Mouse (Mus musculus) liver, embryonic 14.5 days (tissue): ENCODE measurements around the gene Nos1ap. TPM values are rescaled to one million over a fixed set of nuclear protein-coding genes. Genes with fewer than 3 reads are reported as not detected.

Experiments used
- ATAC-seq: fragments of 200-750 bp; cut with Nextera tagmentation; 2 replicates; pipeline ENCODE4 v1.8.0; 2017; ENCODE audit warnings: moderate number of reproducible peaks, mild to moderate bottlenecking, moderate library complexity; ENCODE audit not compliant: insufficient read depth
- DNase-seq, 3 experiments: peaks; one replicate each; pipeline ENCODE4 v3.0.0-alpha.2; 2012 to 2013; ENCODE audit warnings: low read depth in 3 of 3, low spot score in 3 of 3
- H3K27ac ChIP-seq: fragments of 300-500 bp; sonication (generic); 2 replicates; pipeline ENCODE4 v1.5.1; 2014; ENCODE audit warnings: moderate library complexity, mild to moderate bottlenecking, control low read depth, inconsistent platforms
- H3K27me3 ChIP-seq: fragments of 300-500 bp; sonication (generic); 2 replicates; pipeline ENCODE4 v1.6.1; 2014; ENCODE audit warnings: mild to moderate bottlenecking, low read length, moderate library complexity; ENCODE audit not compliant: control insufficient read depth, insufficient read depth
- H3K36me3 ChIP-seq: fragments of 300-500 bp; sonication (generic); replicated peaks from 2 replicates; pipeline ENCODE4 v1.6.1; 2014; ENCODE audit warnings: low read depth; ENCODE audit not compliant: control insufficient read depth, insufficient read depth
- H3K4me1 ChIP-seq, 2 experiments: fragments of 200-500 bp in 1 of 2; fragments of 300-500 bp in 1 of 2; sonication (generic) in 1 of 2; replicated peaks; 2 replicates each; pipeline ENCODE4 v1.6.1; 2012 to 2014; ENCODE audit warnings: antibody characterized with exemption in 1 of 2, inconsistent platforms in 1 of 2, low read length in 1 of 2; ENCODE audit not compliant: control insufficient read depth in 2 of 2, insufficient read depth in 2 of 2
- H3K4me2 ChIP-seq: fragments of 300-500 bp; sonication (generic); 2 replicates; pipeline ENCODE4 v1.6.1; 2014; ENCODE audit warnings: low read depth, mild to moderate bottlenecking, control low read depth, moderate library complexity
- H3K4me3 ChIP-seq, 2 experiments: fragments of 200-500 bp in 1 of 2; fragments of 300-500 bp in 1 of 2; sonication (generic) in 1 of 2; 2 replicates each; pipeline ENCODE4 v1.5.1; 2012 to 2014; ENCODE audit warnings: low read depth in 2 of 2, low read length in 2 of 2, mild to moderate bottlenecking in 2 of 2, control low read depth in 1 of 2, inconsistent platforms in 1 of 2, moderate library complexity in 1 of 2; ENCODE audit not compliant: insufficient read depth in 1 of 2
- H3K9ac ChIP-seq: fragments of 300-500 bp; sonication (generic); replicated peaks from 2 replicates; pipeline ENCODE4 v1.6.1; 2014; ENCODE audit warnings: mild to moderate bottlenecking, control low read depth, moderate library complexity
- H3K9me3 ChIP-seq: fragments of 300-500 bp; sonication (generic); 2 replicates; pipeline ENCODE4 v1.6.1; 2016; ENCODE audit warnings: low read length, mixed read lengths; ENCODE audit not compliant: control insufficient read depth
- CTCF ChIP-seq: IDR thresholded peaks from 2 replicates; pipeline ENCODE4 v1.5.1; 2016; ENCODE audit warnings: antibody characterized with exemption, low read depth, control low read depth
- EP300 ChIP-seq: IDR thresholded peaks from 2 replicates; pipeline ENCODE4 v1.6.1; 2016; ENCODE audit warnings: antibody characterized with exemption, low read depth
- WGBS: fragments of 180-500 bp; shearing (Covaris S2); extraction: QIAGEN DNeasy Blood & Tissue Kit; methylation state at CpG from one replicate; pipeline ENCODE4 v1.1.7; 2014; ENCODE audit not compliant: insufficient replicate concordance; 5-methylcytosine and 5-hydroxymethylcytosine counted together
- polyA plus RNA-seq, 2 experiments: library from polyadenylated mRNA; depleted of rRNA in 1 of 2; stranded (reverse) in 1 of 2; unstranded in 1 of 2; fragments of >200 nt; fragmentation: Nextera tagmentation in 1 of 2; extraction: Ambion mirVana in 1 of 2; gene quantifications; 2 replicates each; pipeline versions ENCODE4 v1.2.1 to v1.2.3; 2012 to 2014

The Nos1ap gene
- polyA plus RNA-seq, 2 experiments: 1.8 to 2.2 TPM

GRCm38 (mm10) chr1:170554939-170555293 lies 34.7 kb downstream of the Nos1ap start:
- H3K4me3 ChIP-seq: no peak overlapping the region
- 50% methylated on average over 3 of the region's 3 CpGs for WGBS
- H3K4me2 ChIP-seq: no peak overlapping the region
- peaks cover 0 to 10% of the 10 kb centered on the region in 2 experiments; a peak in 3 of 4 replicates for H3K4me1 ChIP-seq
- no peak overlapping the region for H3K27ac ChIP-seq
- DNase-seq (no peak), ATAC-seq (peak; percentile 12; the same call in 1 of the 2 replicates)
- no peaks in the 10 kb centered on the region for H3K27me3 ChIP-seq
- H3K36me3 ChIP-seq: no peaks in the 10 kb centered on the region
- H3K9ac ChIP-seq: no peak overlapping the region
- TF ChIP-seq CTCF (no peak), EP300 (no peak)
- H3K9me3 ChIP-seq: no peaks in the 10 kb centered on the region

GRCm38 (mm10) chr1:170554235-170554938 lies 35.3 kb downstream of the Nos1ap start:
- TF ChIP-seq CTCF (no peak), EP300 (no peak)
- H3K4me3 ChIP-seq: no peak overlapping the region
- peaks cover 0 to 10% of the 10 kb centered on the region in 2 experiments; a peak in 3 of 4 replicates for H3K4me1 ChIP-seq
- WGBS: 69% methylated on average over 4 of the region's 4 CpGs
- no peaks in the 10 kb centered on the region for H3K27me3 ChIP-seq
- no peak overlapping the region for H3K9ac ChIP-seq
- no peaks in the 10 kb centered on the region for H3K9me3 ChIP-seq
- H3K4me2 ChIP-seq: no peak overlapping the region
- no peak overlapping the region for H3K27ac ChIP-seq
- ATAC-seq (peak; percentile 29), DNase-seq (no peak)
- no peaks in the 10 kb centered on the region for H3K36me3 ChIP-seq

- Histone ChIP-seq H3K36me3 (no peaks in the 10 kb centered on the region), H3K4me1 (peaks cover 0 to 10% of the 10 kb centered on the region in 2 experiments; a peak in 3 of 4 replicates), H3K27me3 (no peaks in the 10 kb centered on the region), H3K4me2 (no peak overlapping the region), H3K27ac (no peak overlapping the region), H3K9ac (no peak overlapping the region), H3K4me3 (no peak overlapping the region), H3K9me3 (no peaks in the 10 kb centered on the region)
- ATAC-seq (no peak), DNase-seq (no peak)
- 20% methylated on average over 8 of the region's 8 CpGs for WGBS
- TF ChIP-seq CTCF (no peak), EP300 (no peak)
Measured at GRCm38 (mm10) chr1:170550649-170551440, 38.8 kb downstream of the Nos1ap start.

GRCm38 (mm10) chr1:170549059-170549458 lies 40.6 kb downstream of the Nos1ap start:
- Histone ChIP-seq H3K36me3 (no peaks in the 10 kb centered on the region), H3K9ac (no peak overlapping the region), H3K27me3 (no peaks in the 10 kb centered on the region), H3K4me1 (peaks cover 0 to 2% of the 10 kb centered on the region in 2 experiments; a peak in 2 of 4 replicates), H3K4me3 (no peak overlapping the region), H3K9me3 (no peaks in the 10 kb centered on the region), H3K27ac (no peak overlapping the region), H3K4me2 (no peak overlapping the region)
- TF ChIP-seq EP300 (no peak), CTCF (no peak)
- WGBS: 64% methylated on average over 9 of the region's 9 CpGs
- no peak for ATAC-seq
- no peak for DNase-seq

DNA sequence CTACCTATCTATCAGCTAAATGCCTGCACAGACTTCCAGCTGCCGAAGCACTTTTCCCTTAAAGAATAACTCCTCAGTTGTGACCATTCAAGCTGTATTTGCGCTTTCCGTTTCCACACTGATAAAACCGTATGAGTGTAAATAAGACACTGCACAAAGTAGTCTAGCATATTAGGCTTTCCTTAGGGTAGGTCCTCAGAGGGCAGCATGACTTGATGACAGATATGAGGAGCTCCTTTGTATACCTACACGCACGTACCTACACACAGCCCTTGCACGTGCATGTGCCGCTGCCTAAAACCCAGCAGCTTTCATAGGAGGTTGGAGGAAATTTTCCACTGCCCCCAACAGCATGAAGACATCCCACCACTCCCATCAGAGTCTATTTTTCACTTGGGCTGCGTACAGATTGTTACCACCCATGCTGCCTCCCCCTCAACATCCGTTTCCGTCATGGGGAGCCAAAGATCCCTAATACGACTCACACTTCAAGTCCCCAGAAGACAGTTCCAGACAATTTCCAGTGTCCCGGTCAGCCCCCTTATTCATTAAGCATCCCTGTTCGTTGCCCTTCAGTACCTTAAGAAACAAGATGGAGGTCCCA lies 41.4 kb downstream of the Nos1ap start:
- Histone ChIP-seq H3K27ac (no peak overlapping the region), H3K9ac (no peak overlapping the region), H3K27me3 (no peaks in the 10 kb centered on the region), H3K4me2 (no peak overlapping the region), H3K4me3 (no peak overlapping the region), H3K36me3 (no peaks in the 10 kb centered on the region), H3K9me3 (no peaks in the 10 kb centered on the region), H3K4me1 (peaks cover 0 to 2% of the 10 kb centered on the region in 2 experiments; a peak in 1 of 4 replicates)
- ATAC-seq (no peak), DNase-seq (no peak)
- TF ChIP-seq EP300 (no peak), CTCF (no peak)
- WGBS: 76% methylated on average over 14 of the region's 14 CpGs
